Comparison of ENCODE assay signal across 18 mouse cellular contexts in genomic region chr9:113979356-113979755, GRCm38 (mm10). TPM values are rescaled to one million over a fixed set of nuclear protein-coding genes. Genes with fewer than 3 reads are reported as not detected.
DNase-seq lines count a peak whose midpoint lies in the region; ATAC-seq lines count a peak whose summit lies in the region.
"Had no signal": no experiment of that assay in that cellular context is flagged by ENCODE, and none has a peak within 500 bp of the region (broad histone marks: within the 10 kb centered on the region; RNA-seq: fewer than 3 reads in every experiment).

No protein-coding gene starts in this region.

- H3K36me3 ChIP-seq in megakaryocyte, embryonic 14.5 days (replicated peaks; ENCODE audit: low read length), result peaks cover 89% of the 10 kb centered on the region
- peaks cover 56% of the 10 kb centered on the region for H3K36me3 ChIP-seq in hindbrain, embryonic 12.5 days
- H3K36me3 ChIP-seq in limb, embryonic 10.5 days, result peaks cover 59% of the 10 kb centered on the region

- no peak overlapping the region for H3K9ac ChIP-seq in hindbrain, embryonic 12.5 days
- H3K9ac ChIP-seq: forebrain, postnatal 0 days; limb, embryonic 12.5 days; liver, postnatal 0 days; neural tube, embryonic 12.5 days; stomach, embryonic 15.5 days had no signal

- WGBS in hindbrain, embryonic 12.5 days, result 92% methylated on average over 13 of the region's 13 CpGs
- 85% methylated on average over 13 of the region's 13 CpGs for WGBS in limb, embryonic 10.5 days

- H3K4me1 ChIP-seq in megakaryocyte, embryonic 14.5 days, result peaks cover 70% of the 10 kb centered on the region
- H3K4me1 ChIP-seq in hindbrain, embryonic 12.5 days, result peaks cover 10% of the 10 kb centered on the region
- H3K4me1 ChIP-seq in limb, embryonic 10.5 days, result 0 out of 2 replicates have a peak, but pooled peaks cover 6% of the 10 kb centered on the region
- H3K4me1 ChIP-seq: limb, embryonic 12.5 days; neural tube, embryonic 12.5 days; stomach, embryonic 15.5 days had no signal

- DNase-seq in gastrocnemius, postnatal 14 days, result peak; percentile 23
- DNase-seq in gastrocnemius, adult 8-10 months (ENCODE audit: low spot score in 2 of 2), result no peak
- peak; percentile 51 for DNase-seq in kidney, adult 9 months
- DNase-seq in limb, embryonic 10.5 days (ENCODE audit: low spot score), result no peak
- DNase-seq: B cell, adult 2 months; forebrain, postnatal 0 days; layer of hippocampus, postnatal 36 days; liver, postnatal 0 days; thymus, postnatal 36 days had no signal

- peak overlapping the region; percentile 1 for H3K4me3 ChIP-seq in megakaryocyte, embryonic 14.5 days (replicated peaks)
- H3K4me3 ChIP-seq in hindbrain, embryonic 12.5 days, result no peak overlapping the region
- H3K4me3 ChIP-seq in limb, embryonic 10.5 days, result no peak overlapping the region
- H3K4me3 ChIP-seq: hindbrain, embryonic 10.5 days; limb, embryonic 12.5 days; neural tube, embryonic 12.5 days; stomach, embryonic 15.5 days had no signal

- no peak for ATAC-seq in megakaryocyte, adult 5-6 weeks (ENCODE audit: poor library complexity, severe bottlenecking)
- ATAC-seq in hindbrain, embryonic 12.5 days (ENCODE audit: low FRiP score), result no peak
- ATAC-seq: forebrain, postnatal 0 days; midbrain, embryonic 16.5 days had no signal

- intact Hi-C loops in gastrocnemius, postnatal 14 days (cut with DNase I; ENCODE audit: low total_unique reads), result no loop called here

- no peaks in the 10 kb centered on the region for H3K27me3 ChIP-seq in megakaryocyte, embryonic 14.5 days (replicated peaks)
- no peaks in the 10 kb centered on the region for H3K27me3 ChIP-seq in hindbrain, embryonic 12.5 days
- no peaks in the 10 kb centered on the region for H3K27me3 ChIP-seq in limb, embryonic 10.5 days (ENCODE audit: low read depth, poor library complexity, severe bottlenecking)
- H3K27me3 ChIP-seq: limb, embryonic 12.5 days; neural tube, embryonic 12.5 days; stomach, embryonic 15.5 days had no signal

- peaks cover 5% of the 10 kb centered on the region; the same call in 1 of the 2 replicates for H3K9me3 ChIP-seq in megakaryocyte, embryonic 14.5 days
- H3K9me3 ChIP-seq in hindbrain, embryonic 12.5 days (replicated peaks), result no peaks in the 10 kb centered on the region
- H3K9me3 ChIP-seq in limb, embryonic 10.5 days (replicated peaks), result no peaks in the 10 kb centered on the region
- H3K9me3 ChIP-seq: hindbrain, embryonic 10.5 days; limb, embryonic 12.5 days; neural tube, embryonic 12.5 days; stomach, embryonic 15.5 days had no signal

- no peak overlapping the region; the same call in 1 of the 2 replicates for H3K27ac ChIP-seq in hindbrain, embryonic 12.5 days
- H3K27ac ChIP-seq in limb, embryonic 10.5 days, result no peak overlapping the region
- H3K27ac ChIP-seq: hindbrain, embryonic 10.5 days; limb, embryonic 12.5 days; macrophage; neural tube, embryonic 12.5 days; stomach, embryonic 15.5 days had no signal

- H3K4me2 ChIP-seq in hindbrain, embryonic 12.5 days (replicated peaks), result no peak overlapping the region
- H3K4me2 ChIP-seq: limb, embryonic 12.5 days; neural tube, embryonic 12.5 days; stomach, embryonic 15.5 days had no signal

RNA-seq across cellular contexts. Expression of gene Ubp1, which starts 48.6 kb away (rescaled TPM):
- 10 to 100 TPM; 16.0 to 16.2 TPM for total RNA-seq in gastrocnemius, postnatal 14 days (2021)
- total RNA-seq in gastrocnemius, adult 8-10 months (2022), result 10 to 100 TPM; 12.6 to 18.0 (median 16.6) TPM
- 10.6 and 19.9 TPM in 2 replicates for polyA plus RNA-seq in megakaryocyte, embryonic 14.5 days (2012; ENCODE audit: insufficient read depth, low replicate concordance)
- total RNA-seq in megakaryocyte, adult 5-6 weeks (2015), result 59.3 and 63.4 TPM in 2 replicates
- total RNA-seq in megakaryocyte, adult 5-6 weeks (2017), result 65.0 and 70.5 TPM in 2 replicates
- 47.9 and 53.4 TPM in 2 replicates for polyA plus RNA-seq in hindbrain, embryonic 12.5 days (2016; fragmentation: Nextera tagmentation; extraction: Ambion mirVana)
- 41.7 and 43.6 TPM in 2 replicates for polyA plus RNA-seq in limb, embryonic 10.5 days (2016; fragmentation: Nextera tagmentation; extraction: Ambion mirVana)

Comparison
In these comparisons a context has a peak if more than half of its experiments do, and no peak if none do; other contexts are left out.
1. DNase-seq: peak in gastrocnemius, postnatal 14 days (single experiment) and kidney, adult 9 months (single experiment); none in gastrocnemius, adult 8-10 months (0 of 2) and limb, embryonic 10.5 days (single experiment).